Mouse (Mus musculus) right cerebral cortex, postnatal 25 days (tissue): Measurements from ENCODE around the gene Rpl10-ps3.

Source experiments
- DNase-seq: peaks from one replicate; pipeline ENCODE4 v3.0.0; 2022

Rpl10-ps3 gene

GRCm38 (mm10) chr9:50344868-50345267 is at the start of gene Rpl10-ps3:
Gene Rpl10-ps3, minus strand, starts transcription at chr9:50344968.
- no peak for DNase-seq

- no peak for DNase-seq
Measured at GRCm38 (mm10) chr9:50375598-50375997, 30.8 kb upstream of the Rpl10-ps3 start.

GRCm38 (mm10) chr9:50374666-50375065 is 29.9 kb upstream of the Rpl10-ps3 start:
- DNase-seq = peak; percentile 25

- DNase-seq = no peak
Measured at GRCm38 (mm10) chr9:50368551-50369297, 24.0 kb upstream of the Rpl10-ps3 start.

DNA sequence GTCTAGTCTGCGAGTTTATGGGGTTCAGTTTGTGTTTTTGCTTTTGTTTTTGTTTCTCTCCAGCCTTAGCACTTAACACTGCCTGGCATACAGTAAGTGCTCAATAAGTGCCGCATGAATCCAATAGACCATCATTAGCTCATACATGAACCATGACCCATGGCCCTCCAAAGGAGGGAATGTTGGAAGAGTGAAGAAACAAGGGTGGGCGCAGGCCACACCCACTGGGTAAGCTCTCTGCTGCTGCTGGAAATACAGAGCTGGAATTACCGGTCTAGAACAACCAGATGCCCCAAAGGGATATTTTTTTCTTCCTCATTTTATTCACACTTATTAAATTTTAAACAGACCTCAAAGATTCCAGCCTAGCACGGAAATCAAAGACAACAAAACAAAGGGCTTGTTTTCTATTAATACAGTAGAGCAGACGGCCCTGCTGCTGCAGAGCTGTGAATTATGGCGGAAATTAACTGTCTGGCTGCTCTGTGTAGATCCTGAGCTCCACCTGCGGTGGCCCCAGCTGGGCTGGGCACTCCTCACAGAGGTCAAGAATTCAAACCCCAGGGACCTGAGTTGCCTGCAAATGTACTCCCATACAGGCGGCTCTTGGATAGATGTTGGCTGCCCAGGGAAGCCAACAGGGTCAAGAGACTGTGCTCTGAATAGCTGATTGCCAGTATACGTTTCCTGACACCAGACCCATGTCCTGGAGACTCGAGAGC is 20.5 kb upstream of the Rpl10-ps3 start:
- DNase-seq = no peak

GRCm38 (mm10) chr9:50363962-50364361 is 19.2 kb upstream of the Rpl10-ps3 start:
- DNase-seq = no peak

DNA sequence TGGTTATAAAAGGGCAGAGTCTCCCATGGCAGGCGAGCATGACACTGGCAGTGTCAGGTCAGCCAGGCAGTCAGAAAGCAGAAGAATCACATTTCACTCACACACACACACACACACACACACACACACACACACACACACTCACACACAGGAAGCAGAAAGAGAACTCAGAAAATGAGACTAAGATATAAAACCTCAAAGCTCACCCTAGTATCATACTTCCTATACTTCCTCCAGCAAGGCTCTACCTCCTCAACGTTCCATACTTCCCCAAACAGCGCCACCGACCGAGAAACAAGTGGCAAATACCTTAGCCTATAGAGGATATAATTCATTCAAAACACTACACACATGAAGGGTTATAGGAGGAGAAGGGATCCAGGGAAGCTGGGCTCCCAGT is 18.5 kb upstream of the Rpl10-ps3 start:
- DNase-seq = no peak

- DNase-seq = no peak
Measured at GRCm38 (mm10) chr9:50362556-50362955, 17.8 kb upstream of the Rpl10-ps3 start.

DNA sequence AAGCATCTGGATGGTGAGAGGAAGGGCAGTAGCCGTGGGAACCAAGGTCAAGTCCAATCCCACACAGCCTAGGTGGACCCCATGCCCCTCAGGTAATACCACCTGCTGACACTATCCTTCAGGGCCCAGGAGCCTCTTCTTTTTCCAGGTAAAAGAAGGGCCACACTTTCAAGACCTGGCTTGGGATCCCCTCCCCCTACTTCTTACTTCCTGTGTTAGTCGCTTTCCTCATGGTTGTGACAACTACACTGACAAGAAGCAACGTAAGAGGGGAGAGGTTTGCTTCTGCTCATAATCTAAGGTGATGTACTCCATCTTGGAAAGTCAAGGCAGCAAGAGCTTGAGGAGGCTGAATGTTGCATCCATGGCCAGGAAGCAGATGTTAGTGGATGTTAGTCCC is 15.6 kb upstream of the Rpl10-ps3 start:
- DNase-seq = no peak

DNA sequence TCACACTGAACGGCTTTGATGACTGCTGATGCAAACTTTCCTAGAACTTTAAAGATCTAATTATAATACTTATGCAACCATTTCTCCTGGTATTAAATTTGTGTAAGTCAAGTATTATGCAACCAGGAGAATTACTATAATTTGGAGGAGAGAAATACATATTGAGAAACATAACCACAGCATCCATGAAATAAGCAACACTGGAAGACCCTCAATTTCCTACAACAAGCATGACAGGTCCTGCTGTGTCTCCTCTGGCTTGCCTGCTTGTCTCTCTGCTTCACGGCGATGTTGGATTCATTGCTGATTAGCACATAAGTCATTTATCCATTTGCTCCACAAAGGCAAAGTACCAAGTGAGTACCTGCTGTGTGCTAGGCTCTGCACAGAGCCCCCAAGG is 12.6 kb upstream of the Rpl10-ps3 start:
- DNase-seq = no peak

GRCm38 (mm10) chr9:50351746-50352145 is 7.0 kb upstream of the Rpl10-ps3 start:
- DNase-seq = no peak

DNA sequence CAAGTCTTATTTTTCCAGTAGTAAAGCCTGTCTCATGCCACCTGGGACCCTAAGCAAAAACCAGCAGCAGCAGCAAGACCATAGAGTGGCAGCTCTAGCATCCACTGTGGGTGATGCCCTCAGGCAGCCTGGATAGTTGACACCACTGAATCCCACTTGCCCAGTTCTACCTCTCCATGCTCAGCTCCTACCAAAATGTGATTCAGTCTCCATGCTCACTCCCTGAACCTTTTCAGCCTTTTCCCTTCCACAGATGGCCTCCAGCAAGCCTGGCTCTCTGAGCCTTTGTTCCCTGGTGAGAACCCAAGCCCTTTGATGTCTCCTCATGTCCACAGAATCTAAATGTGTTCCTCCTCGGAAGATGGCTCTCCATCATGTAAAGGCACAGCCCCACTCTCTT is 5.8 kb upstream of the Rpl10-ps3 start:
- no peak for DNase-seq

DNA sequence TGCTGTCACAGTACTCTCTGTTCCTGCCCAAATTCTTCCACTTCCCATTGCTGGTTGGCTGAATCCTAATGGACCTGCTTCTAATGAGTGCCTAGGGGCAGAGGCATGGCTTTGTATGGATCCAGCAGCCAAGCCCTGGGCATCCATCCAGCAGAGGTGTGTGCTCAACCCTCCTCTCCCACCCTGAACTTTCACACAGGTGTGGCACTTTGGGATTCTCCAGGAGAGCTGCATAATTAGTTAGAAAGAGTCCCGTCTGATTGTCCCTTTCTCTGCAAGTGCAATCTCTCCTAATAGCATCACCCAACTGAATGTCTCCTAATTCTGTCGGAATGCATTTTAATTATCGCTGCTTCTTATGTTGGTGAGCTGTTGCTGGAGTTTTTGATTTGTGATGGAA is 4.4 kb upstream of the Rpl10-ps3 start:
- DNase-seq = no peak

GRCm38 (mm10) chr9:50348256-50348655 is 3.5 kb upstream of the Rpl10-ps3 start:
- DNase-seq = no peak

DNA sequence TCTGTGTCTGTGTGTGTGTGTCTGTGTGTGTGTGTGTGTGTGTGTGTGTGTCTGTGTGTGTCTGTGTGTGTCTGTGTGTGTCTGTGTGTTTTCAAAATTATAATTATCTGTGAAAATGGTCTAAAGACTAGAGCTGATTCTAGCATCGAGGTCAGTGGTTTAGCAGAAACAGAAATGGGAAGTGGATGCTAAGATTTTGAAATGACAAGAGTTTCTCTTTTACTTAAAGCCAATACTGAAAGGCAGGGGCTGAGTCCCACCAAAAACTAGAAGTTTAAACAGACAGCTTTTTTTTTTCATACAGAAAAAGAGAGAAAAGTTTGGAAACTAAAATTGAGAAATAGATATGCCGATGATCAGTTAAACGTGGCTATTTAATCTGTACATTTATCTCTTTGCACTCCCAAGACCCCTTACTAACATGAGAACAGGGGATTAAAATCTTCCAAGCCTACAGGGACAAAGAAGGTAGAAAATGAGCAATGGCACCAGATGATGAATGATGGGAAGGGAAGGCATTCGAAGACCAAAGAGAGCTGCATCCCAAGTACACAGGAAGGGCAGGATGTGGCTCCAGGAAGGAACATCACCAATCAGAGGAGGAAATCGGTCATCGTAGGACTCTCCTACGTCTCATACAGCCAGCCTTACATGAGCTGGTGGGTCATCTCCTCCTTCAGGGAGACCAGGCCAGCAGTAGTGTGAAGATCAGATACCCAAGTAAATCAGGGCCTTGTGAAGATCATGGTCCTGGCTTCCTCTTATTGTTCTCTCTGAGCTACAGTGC is 9.0 kb downstream of the Rpl10-ps3 start:
- DNase-seq = no peak

DNA sequence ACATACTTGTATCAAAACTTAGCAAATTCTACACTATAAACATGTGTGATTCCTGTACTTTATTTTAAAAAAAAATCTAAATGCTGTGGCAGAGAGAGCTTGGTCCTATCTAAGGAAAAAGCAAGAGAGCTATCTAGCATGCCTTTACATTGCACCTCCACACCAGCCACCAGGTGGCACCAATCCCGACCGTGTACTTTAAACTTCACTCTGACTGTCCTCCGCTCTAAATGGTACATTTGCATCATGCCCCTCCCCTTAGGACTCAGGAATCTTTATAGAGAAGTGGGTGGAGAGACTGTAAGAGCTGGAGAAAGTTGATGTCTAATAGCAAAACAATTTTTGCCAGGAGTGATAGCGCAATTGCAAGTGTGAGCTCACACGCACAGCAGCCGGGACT is 11.4 kb downstream of the Rpl10-ps3 start:
- peak; percentile 36 for DNase-seq

GRCm38 (mm10) chr9:50324355-50325225 is 20.2 kb downstream of the Rpl10-ps3 start:
- DNase-seq = no peak

DNA sequence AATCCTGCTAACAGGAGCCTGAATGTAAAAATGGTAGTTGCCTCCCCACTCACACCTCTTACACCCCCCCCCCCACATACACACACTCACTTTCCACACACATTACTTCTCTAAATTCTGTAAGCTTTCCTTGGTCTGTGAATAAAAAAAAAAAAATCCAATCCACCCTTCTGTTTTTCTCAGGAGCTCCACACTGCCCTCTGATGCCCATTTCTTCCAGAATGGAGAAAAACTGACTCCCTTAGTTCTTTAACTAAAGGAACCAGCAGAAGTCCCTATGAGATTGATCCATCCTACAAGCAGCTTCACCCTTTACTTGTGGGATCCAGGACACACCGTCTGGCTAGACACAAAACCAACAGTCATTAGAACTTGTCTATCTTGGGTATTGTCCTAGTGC is 24.0 kb downstream of the Rpl10-ps3 start:
- no peak for DNase-seq

DNA sequence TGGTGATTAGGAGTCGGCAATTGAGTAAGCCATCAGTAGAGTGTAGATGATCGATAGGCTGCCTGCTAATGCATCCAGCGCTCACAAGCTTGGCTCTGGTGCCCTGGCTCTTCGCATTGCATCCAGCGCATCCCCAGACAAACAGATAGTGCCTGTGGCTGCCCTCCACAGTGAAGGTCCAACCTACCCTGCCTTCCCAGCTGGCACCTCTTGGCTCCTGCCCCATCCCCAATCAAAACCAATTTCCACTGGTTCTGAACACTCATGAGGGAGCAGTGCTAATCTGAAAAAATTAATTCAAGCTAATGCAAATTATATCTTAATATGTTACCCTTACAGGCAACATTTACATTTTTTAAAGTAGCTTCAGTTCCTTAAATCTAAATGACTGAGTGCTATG is 25.3 kb downstream of the Rpl10-ps3 start:
- no peak for DNase-seq

DNA sequence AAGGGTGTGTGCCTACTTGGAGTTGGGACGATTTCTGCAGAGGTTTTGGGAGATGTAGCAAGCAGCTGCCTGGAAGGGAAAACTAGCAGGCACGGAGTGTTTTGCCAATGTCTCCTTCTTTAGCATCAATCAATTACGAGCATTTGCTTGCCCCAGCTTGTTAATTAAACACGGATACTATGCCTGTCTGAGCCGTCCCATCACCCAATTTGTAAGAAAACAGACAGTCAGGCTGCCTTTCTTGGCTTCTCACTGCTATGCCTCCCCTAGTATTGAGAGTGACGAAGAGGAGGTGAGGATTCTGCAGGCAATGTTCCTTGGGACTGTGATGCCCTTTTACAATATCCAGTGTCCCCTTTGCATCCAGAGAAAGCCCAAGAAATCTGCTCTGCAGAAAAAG is 27.5 kb downstream of the Rpl10-ps3 start:
- no peak for DNase-seq

- DNase-seq = no peak
Measured at GRCm38 (mm10) chr9:50315650-50316049, 29.1 kb downstream of the Rpl10-ps3 start.

- DNase-seq = no peak
Measured at GRCm38 (mm10) chr9:50311036-50311545, 33.7 kb downstream of the Rpl10-ps3 start.
